Mouse (Mus musculus): ENCODE results near the gene Orc3.
A peak's percentile ranks its signal among the peaks of the same experiment; 100 is the strongest.
"Not testable (repeated sequence)": the region's sequence is repeated elsewhere in the genome, so short reads cannot be mapped to it uniquely, and the experiment has no call there.

Gene Orc3

DNA sequence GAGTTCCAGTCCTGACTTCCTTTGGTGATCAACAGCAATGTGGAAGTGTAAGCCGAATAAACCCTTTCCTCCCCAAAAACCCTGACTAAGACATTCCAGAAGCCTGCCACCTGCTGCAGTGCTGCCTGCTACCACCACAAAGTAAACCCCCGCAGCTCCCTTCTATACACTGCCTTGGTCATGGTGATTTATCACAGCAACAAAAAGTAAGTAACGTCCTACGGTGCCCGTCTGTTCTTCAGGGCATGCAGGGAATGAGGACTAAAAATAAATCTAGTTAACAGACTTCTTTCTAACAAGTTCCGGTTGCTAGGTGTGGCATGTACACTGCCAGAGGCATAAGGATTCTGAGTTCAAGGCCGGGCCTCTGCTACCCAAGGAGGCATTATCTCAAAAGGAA, 32.8 kb downstream of the Orc3 start:
- DNase-seq: no peak

DNA sequence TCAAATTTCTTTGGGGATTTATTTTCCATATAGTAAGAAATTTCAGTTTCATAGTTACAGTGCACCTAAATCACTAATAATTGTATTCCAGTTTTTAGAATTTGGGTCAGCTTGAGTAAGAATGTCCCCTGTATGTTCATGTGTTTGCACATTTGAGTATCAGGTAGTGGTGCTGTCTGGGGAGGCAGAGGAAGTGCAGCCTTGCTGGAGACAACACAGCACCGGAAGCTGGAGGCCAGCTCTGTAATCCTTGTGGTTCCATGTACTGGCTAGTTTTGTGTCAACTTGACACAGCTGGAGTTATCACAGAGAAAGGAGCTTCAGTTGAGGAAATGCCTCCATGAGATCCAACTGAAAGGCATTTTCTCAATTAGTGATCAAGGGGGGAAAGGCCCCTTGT, 33.3 kb downstream of the Orc3 start:
- not testable (repeated sequence) for DNase-seq

DNA sequence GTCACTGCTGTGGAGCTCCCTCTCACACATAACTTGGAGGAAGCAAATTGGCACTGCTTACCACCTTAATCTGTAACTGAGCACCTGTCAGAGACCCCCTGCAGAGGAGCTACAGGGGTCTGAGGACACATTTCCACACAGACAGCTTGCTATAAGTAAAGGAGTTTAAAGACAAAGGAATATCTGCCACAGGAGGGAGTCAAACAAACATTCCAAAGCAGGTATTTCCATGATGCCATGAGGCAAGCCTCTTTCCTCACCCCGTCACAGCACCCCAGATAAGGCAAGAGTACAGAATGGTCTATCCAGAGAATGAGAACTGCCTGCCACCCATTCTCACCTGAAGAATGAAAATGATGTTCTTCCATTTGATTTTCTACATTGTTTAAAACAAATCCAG, 35.5 kb downstream of the Orc3 start:
- DNase-seq: no peak

DNA sequence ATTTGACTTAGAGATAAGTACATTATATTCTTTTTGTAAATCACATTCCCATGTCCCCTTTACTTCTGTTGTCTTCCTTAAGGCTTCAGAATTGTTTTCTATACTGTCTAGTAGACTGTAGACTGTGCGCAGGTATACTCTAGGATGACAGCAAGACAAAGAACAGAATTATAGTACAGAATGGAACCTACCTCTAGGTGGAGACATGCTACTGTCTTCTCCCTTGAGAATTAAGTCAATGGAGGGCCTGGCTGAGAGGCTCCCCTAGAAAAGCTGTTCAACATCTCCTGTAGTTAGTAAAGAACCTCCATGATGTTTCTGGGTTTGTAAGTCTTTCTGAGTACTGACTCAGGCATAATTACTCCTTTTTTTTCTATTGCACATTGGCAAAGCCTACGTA, 37.7 kb downstream of the Orc3 start:
- no peak for DNase-seq

DNA sequence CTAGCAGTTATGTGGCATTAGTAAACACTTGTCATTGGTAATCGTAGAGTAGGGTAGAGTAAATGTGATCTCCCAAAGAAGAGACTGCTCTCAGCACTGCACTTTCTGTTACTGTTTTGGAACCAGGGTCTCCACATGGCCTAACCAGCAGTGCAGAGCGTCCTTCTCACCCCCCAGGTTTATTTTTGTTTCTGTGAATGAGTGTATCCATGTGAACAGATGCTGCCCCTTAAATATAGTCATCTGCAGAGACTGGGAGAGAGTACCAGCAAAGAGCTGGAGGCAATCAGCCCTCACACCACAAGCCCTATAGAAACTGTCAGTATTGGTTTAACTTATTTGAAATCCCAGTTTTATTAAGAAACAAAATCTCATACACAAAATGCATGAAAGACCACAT, 41.9 kb downstream of the Orc3 start:
- no peak for DNase-seq

DNA sequence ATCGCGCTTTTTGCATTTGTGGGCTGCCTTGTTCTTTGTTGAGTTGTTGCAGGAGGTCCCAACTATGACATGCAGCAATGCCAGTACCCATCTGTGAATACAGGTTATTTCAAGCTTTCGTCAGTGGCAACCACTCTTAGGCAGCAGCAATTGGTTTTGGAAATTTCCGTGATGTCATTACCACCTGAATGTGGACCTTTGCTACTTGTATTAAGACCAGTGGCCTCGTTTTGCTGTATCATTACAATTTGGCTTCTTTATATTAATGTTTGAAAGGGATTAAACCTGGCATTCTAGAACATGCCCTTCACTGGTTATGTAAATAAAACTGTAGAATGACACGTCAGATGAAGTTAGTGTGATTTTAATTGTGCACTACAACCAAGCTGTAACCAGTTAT, 48.5 kb downstream of the Orc3 start:
- no peak for DNase-seq

DNA sequence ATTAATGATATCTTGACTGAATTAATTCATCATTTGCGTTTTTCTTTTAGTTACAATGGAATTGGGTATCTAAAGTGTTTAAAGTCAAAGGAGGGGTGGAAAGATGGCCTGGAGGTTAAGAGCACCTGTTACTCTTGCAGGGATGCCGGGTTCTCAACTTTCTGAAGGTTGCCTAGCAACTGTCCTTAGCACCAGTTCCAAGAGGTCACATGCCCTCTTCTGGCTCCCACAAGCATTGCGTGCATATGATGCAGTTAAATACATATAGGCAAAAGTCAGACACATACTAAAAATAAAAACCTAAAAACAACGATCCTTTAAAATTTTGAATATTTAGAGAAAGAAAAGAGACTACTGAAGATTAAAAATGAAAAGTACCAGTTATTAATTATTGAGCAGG, 53.8 kb downstream of the Orc3 start:
- peak; percentile 25 for DNase-seq

DNA sequence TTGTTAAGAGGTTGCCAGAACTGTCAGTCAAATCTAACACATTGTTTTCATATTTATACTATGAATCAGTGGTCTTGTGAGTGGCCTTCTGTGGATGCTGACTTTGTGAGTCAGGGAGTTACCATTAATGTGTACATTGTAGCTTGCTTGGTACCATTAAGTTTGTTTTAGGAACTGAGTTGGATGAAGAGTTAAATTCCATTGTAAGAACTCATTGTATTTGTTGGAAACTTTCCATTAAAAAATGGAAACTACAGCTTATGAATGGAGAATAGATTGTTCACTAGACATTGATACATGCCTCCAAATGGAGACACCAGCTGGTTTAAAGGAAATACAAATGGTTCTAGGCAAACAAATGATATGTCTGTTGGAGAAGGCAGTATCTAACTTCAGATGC, 58.6 kb downstream of the Orc3 start:
- no peak for DNase-seq

DNA sequence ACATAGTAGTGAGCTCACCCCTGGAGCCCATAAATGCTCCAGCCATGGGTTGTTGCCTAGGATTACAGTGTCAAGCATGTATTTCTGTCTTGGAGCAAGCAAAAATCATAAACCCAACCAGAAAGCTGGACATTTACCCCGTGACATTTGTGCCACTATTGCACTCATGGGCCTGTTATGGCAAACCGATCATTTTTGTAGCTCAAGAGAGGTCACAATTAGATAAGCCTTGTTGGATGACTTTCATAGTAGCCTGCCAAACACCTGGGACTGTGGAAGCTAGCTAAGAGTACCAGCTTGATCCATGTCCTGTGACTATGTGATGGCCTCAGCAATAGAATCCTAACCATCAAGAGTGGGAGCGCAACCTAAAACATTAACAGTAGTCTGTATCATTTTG, 59.1 kb downstream of the Orc3 start:
- DNase-seq: no peak

DNA sequence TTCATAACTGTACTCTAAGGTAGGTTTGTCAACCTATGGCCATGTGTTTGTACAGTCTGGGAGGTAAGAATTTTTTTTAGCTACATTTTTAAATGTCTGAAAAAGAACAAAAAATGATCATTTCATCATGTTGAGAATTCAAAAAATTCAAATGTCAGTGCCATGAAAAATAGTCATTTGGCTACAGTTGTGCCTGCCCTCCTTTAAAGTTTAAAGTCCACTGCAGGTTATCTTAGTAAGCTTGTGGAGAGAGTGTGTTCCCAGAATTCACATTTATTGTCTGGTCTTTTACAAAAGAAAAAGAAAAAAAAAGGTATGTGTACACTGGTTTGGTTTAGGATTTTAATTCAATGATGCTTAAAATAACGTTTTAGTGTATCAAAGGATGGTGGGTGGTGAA, 60.1 kb downstream of the Orc3 start:
- DNase-seq: no peak

DNA sequence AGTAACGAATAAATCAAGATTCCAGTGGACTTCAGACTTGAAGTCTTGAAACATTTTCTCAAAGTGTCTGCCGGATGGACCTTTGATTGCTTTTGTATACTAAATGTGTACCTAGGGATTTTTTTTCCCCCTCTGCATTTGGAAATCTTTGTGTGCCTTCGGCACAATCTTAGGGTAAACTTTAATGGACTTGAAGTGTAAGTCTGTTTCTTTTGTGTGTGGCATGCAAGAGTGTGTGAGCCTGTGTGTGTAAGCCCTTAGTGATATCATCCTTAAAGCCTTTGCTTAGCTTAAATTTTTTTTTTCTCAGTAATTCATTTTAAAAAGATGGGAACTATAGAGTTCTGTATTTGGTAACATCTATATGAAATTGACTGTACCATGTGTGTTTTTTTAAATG, 62.8 kb downstream of the Orc3 start:
- no peak for DNase-seq

DNA sequence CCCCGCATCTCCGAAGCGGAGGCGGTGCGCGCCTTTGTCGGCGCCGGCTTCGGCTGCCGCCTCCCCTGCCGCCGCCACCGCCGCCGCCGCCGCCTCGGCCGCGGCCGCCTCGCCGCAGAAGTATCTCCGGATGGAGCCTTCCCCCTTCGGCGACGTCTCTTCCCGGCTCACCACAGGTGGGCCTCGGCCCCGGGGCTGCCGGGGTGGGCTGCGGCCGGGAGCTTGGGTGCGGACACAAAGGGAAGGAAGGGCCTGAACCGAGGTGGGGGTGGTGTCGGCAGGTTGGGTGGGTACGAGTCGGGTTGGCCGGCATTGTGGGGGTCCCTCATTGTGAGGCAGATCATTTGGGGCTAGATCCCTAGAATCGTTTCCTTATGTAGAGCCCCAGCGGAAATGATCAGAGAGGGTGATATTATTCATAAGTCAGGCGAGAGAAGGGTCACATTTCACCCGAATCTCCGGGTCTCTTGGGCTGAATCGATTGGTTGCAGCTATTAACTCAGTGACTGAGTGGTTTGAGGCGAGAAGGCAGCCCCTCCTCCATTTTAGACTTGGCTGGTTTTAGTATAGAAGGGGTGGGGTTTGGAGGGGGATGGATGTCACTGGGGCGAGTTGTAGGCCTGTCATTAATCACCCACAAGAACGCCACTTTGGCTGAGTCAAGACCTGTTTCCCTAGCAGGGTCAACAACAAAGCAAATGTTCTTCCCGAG, 63.5 kb downstream of the Orc3 start:
- peak; percentile 49 for DNase-seq

DNA sequence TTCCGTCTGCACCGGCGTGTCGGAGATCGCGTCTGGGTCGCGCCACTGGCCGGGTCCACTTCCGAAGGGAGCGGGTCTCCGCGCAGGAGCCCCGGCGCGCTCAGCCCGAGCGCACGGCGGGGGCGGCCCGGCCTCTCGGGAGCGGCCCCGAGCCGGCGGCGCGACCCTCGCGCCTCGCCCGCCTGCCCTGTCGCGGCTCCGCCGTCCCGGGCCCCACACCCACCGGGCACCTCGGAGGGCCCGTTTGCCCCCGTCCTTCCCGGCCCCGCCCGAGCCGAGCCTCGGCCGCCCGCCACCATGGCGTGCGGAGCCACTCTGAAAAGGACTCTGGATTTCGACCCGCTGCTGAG, 64.0 kb downstream of the Orc3 start, which contains the start of gene Akirin2:
Gene Akirin2 (plus strand): TSS at position 190 of the 350 bp plus-strand sequence.
- no peak for DNase-seq

DNA sequence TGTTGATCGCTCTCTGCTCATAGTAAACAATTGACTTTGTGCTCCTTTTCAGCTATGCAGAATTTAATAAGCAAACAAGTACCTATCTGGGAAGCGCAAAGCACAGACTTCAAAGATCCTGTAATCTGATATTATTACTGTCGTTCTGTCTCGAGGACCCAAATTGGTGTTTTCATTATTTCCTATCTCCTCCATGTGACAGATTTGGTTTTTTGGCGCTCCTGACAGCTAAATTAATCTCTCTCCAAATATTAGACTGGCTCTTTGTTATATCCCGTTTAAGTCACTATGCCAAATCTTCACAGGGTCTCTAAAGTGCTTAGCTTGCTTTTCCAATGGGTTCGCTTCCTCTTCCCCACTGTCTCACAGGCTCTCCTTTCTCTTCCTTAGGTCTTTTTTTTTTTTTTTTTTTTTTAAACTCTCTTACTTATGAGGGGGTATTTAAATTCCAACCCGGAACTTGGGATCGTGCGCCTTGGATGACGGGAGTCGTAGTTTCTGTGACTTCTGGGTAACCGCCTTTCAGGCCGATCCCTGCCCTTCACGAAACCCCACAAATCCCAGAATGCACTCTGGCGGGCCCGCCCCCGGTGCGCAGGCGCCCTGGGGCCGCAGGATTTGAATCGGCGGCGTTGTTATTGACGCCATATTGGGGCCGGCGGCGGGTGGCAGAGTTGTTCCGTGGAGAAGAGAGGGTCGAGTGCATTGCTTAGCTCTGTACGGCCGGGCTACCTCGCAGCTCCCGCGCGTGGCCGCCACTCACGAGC, 64.6 kb downstream of the Orc3 start:
- peak; percentile 96 for DNase-seq

DNA sequence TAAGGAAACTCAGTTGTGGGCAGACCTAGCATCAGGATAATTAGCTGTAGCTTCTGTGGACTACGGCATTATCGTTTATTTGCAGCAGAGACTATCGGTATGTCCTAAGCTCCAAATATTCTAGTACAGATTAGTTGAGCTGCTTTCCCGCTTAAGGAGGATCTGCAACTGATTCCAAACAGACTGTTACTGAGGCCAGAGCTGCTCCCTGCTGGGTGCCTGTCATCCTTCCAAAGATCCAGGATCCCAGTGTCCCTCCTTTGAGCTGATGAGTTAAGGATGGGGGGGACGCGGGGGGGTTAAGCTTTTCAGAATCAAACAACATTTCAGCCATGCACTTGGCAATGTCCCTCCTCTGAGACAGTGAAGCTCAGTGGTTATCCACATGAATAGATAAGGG, 84.8 kb downstream of the Orc3 start:
- DNase-seq: no peak

DNA sequence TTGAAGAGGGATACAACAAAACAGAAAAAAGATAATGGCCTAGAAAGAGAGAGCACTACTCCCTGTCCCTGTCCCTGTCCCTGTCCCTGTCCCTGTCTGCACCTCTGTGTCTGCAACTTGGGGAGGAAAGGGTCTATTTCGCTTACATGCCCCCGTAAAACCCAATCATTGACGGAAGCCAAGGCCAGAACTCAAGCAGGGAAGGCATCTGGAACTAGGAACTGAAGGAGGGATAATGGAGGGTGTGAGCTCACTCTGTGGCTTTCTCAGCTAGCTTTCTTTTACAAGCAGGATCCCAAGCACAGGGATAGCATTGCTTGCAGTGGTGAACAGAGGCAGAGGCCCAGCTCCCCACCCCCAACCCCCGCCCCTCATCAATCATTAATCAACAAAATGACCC, 85.4 kb downstream of the Orc3 start:
- DNase-seq: no peak

DNA sequence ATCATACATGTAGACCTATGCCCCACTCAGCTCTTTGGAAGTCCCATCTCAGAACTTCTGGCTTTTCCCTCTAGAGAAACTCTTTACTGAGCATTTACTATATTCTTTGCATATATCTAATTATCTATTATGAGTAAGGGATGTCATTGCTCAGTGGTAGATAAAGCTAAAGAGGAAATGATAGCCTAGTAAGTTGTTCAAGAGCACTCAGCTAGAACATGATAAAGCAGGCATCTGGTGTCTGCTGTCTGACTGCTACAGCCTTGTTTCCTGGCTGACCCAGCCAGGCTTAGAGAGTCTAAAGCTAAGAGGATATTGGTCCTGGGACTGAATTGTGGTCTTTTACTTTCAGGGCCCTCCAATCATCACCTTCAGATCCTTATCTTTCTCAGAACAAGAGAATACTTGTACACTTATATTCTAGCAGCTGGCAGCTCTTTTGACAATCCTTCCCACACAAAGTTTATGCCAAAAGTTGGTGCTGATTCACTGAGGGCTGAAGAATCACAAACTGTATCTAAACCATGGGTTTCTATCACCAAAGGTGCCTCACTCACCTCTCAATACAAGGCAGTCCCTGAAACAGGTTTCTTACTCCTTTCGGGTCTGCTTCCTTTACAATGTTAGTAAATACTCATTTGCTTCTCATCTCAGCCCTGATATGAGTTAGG, 86.2 kb downstream of the Orc3 start:
- DNase-seq: no peak

DNA sequence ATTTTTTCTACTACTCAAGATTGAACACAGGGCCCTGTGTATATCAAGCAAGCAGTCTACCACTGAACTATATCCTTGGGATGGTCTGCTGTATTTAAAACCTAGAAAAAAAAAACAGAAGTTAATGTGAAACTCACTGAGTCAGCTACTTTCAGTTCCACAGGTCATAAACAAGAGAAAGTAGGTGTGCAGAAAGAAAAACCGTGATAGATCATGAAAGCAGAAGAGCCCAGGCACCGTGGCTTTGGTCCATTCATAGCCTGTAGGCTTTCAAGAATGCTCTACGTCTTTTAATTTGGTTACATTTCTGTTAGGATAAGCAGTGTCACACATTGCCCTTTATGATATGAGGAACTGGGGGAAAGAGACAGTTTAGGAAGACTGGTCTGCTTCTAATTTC, 88.0 kb downstream of the Orc3 start:
- no peak for DNase-seq

DNA sequence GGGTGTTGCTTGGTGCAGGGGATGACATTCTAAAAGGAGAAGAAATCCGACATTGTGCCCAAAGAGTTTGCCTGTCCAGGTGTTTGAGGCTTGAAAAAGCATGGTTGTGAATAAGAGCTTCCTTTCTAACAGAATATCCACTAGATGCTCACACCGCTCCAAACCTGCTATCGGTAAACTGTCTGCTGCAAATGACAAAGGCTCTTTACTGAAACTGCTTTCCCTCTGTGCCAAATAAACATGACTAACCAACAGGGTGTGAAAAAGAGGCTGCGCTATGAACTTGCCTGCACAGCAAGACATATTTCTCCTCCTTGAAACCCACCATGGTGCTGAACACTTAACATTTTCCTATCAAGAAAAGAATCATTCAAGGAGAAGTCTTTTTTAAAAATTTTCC, 91.2 kb downstream of the Orc3 start:
- no peak for DNase-seq

DNA sequence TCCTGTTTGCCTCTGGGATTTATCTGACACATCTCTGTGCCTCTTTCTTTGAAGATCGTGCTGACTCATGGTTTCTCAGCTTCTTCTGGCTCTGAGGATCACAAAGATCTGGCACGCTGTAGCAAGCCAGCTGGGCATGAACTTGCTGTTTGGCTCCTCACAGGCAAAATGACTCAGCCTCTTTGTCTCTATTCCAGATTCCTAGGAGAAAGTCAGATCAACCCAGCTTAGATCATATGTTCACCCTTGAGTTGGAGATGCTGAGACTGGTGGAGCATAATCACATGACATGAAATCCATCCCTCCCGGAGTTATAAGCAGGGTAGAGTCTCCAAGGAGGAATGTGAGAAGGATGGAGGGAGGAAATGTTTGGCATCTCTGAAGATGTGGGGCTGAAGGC, 91.9 kb downstream of the Orc3 start:
- peak; percentile 17 for DNase-seq
